Mouse (Mus musculus) hindbrain, embryonic 13.5 days (tissue): ENCODE results near the gene Zfhx3. TPM values are rescaled to one million over a fixed set of nuclear protein-coding genes. Genes with fewer than 3 reads are reported as not detected.

ENCODE experiments used
- ATAC-seq: fragments of 200-750 bp; cut with Nextera tagmentation; 2 replicates; pipeline ENCODE4 v1.8.0; 2017; ENCODE audit warnings: moderate TSS enrichment; ENCODE audit not compliant: low FRiP score
- H3K27ac ChIP-seq: fragments of 300-500 bp; sonication (generic); 2 replicates; pipeline ENCODE4 v1.5.1; 2015; ENCODE audit warnings: inconsistent platforms, mild to moderate bottlenecking, moderate library complexity
- H3K27me3 ChIP-seq: fragments of 300-500 bp; sonication (generic); 2 replicates; pipeline ENCODE4 v1.6.1; 2015; ENCODE audit warnings: mild to moderate bottlenecking, inconsistent platforms
- H3K36me3 ChIP-seq: fragments of 300-500 bp; sonication (generic); 2 replicates; pipeline ENCODE4 v1.6.1; 2015; ENCODE audit warnings: mild to moderate bottlenecking, inconsistent platforms
- H3K4me1 ChIP-seq: fragments of 300-500 bp; sonication (generic); replicated peaks from 2 replicates; pipeline ENCODE4 v1.6.1; 2015; ENCODE audit warnings: inconsistent platforms
- H3K4me2 ChIP-seq: fragments of 300-500 bp; sonication (generic); 2 replicates; pipeline ENCODE4 v1.6.1; 2015; ENCODE audit warnings: inconsistent platforms, mild to moderate bottlenecking, moderate library complexity
- H3K4me3 ChIP-seq: fragments of 300-500 bp; sonication (generic); 2 replicates; pipeline ENCODE4 v1.5.1; 2015; ENCODE audit warnings: mild to moderate bottlenecking, inconsistent platforms
- H3K9ac ChIP-seq: fragments of 300-500 bp; sonication (generic); 2 replicates; pipeline ENCODE4 v1.6.1; 2015; ENCODE audit warnings: mild to moderate bottlenecking, inconsistent platforms
- H3K9me3 ChIP-seq: fragments of 300-500 bp; sonication (generic); 2 replicates; pipeline ENCODE4 v1.6.1; 2016; ENCODE audit warnings: inconsistent platforms
- WGBS: fragments of 180-500 bp; shearing (Covaris S2); methylation state at CpG from one replicate; pipeline ENCODE4 v1.1.7; 2015; 5-methylcytosine and 5-hydroxymethylcytosine counted together
- polyA plus RNA-seq: library from polyadenylated mRNA; unstranded; fragments of >200 nt; fragmentation: Nextera tagmentation; extraction: Ambion mirVana; gene quantifications from 2 replicates; pipeline ENCODE4 v1.2.1, GENCODE M21; 2015

Gene Zfhx3
- polyA plus RNA-seq, 1 experiment from 2014 or later, result 36.9 TPM

DNA sequence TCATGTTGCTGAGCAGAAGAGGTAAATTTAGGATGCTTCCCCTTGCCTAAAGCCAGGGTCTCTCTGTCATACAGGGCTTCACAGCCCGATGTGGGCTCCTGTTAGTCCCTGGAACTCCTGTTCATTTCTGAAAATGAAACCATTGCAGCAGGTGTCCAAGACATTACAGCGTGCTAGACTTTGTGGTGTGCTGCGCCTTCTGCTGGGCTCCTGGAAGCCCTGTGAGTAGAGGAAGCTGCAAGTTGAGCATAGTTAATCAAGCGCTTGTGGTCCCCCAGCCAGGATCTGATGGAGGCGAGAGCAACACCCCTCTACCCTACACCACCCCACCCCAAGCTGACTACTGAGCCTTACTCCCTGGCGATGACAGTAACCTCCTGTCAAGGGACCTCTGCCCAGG, 980.7 kb downstream of the Zfhx3 start:
- Histone ChIP-seq H3K27me3 (no peaks in the 10 kb centered on the region), H3K9ac (no peak overlapping the region), H3K27ac (no peak overlapping the region; the same call in 1 of the 2 replicates), H3K9me3 (no peaks in the 10 kb centered on the region), H3K4me3 (no peak overlapping the region), H3K36me3 (no peaks in the 10 kb centered on the region), H3K4me2 (no peak overlapping the region), H3K4me1 (peaks cover 45% of the 10 kb centered on the region)
- WGBS, result 93% methylated on average over 6 of the region's 6 CpGs
- ATAC-seq, result no peak

DNA sequence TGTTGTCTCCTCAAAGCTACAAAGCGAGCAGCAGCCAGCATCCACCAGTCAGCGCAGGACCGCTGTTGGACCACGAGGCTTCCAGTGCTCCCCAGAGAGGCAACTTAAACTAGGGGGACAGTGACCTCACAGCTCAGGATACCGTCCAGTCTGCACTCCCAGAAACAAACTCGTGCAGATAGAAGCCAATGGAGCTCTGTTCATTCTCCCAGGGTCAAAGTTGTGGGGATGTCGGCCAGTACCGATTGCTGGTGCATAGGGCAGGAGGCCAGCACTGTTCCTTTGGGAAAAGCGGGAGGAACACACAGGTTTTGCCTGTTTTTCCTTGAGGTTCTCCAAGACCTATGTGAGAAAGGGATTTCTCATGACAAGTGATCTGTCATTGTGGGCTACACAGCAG, 982.1 kb downstream of the Zfhx3 start:
- Histone ChIP-seq H3K4me2 (no peak overlapping the region), H3K27me3 (no peaks in the 10 kb centered on the region), H3K9me3 (no peaks in the 10 kb centered on the region), H3K9ac (no peak overlapping the region), H3K36me3 (no peaks in the 10 kb centered on the region), H3K4me3 (no peak overlapping the region), H3K27ac (no peak overlapping the region), H3K4me1 (peaks cover 45% of the 10 kb centered on the region)
- WGBS, result 89% methylated on average over 9 of the region's 9 CpGs
- ATAC-seq, result no peak

DNA sequence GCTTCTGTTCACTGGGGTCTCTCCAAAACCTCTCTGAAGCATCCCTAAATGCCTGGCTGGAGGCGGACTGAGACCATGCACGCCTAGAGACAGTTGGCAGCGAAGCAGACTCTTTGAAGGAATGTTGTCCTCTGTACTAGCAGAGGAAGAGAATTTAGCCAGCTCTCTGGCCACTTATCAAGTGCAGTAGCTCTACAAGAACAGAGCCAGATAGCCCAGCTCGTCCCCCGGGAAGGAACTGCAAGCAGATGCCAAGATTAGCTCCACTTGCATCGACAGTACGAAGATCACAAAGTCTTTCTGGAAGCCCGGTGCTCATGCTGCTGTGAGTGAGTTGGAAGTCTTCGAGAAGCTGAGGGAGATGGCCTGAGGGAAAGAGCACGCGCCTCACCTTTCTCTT, 983.7 kb downstream of the Zfhx3 start:
- no peak overlapping the region for H3K9ac ChIP-seq
- H3K4me1 ChIP-seq, result peaks cover 36% of the 10 kb centered on the region
- no peak overlapping the region for H3K4me3 ChIP-seq
- no peaks in the 10 kb centered on the region for H3K27me3 ChIP-seq
- no peak for ATAC-seq
- H3K9me3 ChIP-seq, result no peaks in the 10 kb centered on the region
- H3K27ac ChIP-seq, result 0 out of 2 replicates have a peak overlapping the region, but pooled peaks have one; percentile 40
- 82% methylated on average over 11 of the region's 11 CpGs for WGBS
- H3K4me2 ChIP-seq, result no peak overlapping the region
- H3K36me3 ChIP-seq, result no peaks in the 10 kb centered on the region

DNA sequence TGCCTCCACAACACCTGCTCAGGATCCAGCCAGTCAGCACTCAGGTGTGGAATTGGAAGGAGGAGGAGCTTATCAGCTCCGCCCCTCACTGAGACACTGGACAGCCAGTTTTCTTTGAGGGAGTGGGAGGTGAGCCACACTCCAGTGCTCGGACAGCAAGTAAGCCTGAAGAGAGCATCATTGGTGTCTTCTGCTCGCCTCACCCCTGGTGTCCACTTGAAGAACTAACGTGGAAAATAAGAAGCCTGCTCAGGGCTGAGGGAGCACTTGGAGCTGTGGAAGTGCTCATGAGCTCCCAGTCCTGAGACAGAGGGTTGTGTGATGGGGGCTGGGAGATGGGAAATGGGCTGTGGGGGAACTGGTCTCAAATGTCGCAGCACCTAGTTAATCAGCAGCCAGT, 988.2 kb downstream of the Zfhx3 start:
- Histone ChIP-seq H3K27ac (no peak overlapping the region), H3K9ac (no peak overlapping the region), H3K4me1 (peaks cover 30% of the 10 kb centered on the region), H3K27me3 (no peaks in the 10 kb centered on the region), H3K36me3 (peaks cover 19% of the 10 kb centered on the region), H3K4me3 (no peak overlapping the region), H3K9me3 (no peaks in the 10 kb centered on the region), H3K4me2 (no peak overlapping the region)
- no peak for ATAC-seq
- WGBS, result 76% methylated on average over 5 of the region's 5 CpGs

DNA sequence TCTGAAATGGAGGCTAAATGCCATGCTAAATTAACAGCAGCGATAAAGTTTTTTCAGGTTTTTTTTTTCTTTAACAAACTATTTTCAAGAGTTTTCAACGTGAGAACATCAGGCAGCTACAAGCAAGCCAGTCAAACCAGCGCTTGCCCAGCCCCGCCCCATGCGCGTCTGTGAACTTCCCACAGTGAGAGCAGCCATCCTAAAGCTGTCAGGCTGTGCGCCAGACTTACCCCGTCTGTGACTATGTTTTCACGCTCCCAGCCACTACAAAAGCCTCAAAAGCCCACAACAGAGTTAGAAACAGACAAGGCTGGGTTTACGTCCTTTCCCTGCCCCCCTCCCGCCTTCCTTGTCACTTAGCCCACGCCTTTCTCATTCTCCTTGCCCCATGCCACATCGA, 989.4 kb downstream of the Zfhx3 start:
- peak overlapping the region; percentile 58; the same call in 1 of the 2 replicates for H3K27ac ChIP-seq
- H3K9me3 ChIP-seq, result no peaks in the 10 kb centered on the region
- H3K4me3 ChIP-seq, result no peak overlapping the region
- H3K36me3 ChIP-seq, result peaks cover 22% of the 10 kb centered on the region
- no peak for ATAC-seq
- 42% methylated on average over 13 of the region's 13 CpGs for WGBS
- H3K9ac ChIP-seq, result no peak overlapping the region
- H3K4me2 ChIP-seq, result no peak overlapping the region
- H3K4me1 ChIP-seq, result peaks cover 42% of the 10 kb centered on the region
- H3K27me3 ChIP-seq, result no peaks in the 10 kb centered on the region

- H3K4me2 ChIP-seq, result no peak overlapping the region
- WGBS, result 88% methylated on average over 9 of the region's 9 CpGs
- H3K4me3 ChIP-seq, result no peak overlapping the region
- H3K27me3 ChIP-seq, result no peaks in the 10 kb centered on the region
- peak overlapping the region; percentile 58 for H3K27ac ChIP-seq
- H3K4me1 ChIP-seq, result peaks cover 50% of the 10 kb centered on the region
- H3K9me3 ChIP-seq, result no peaks in the 10 kb centered on the region
- ATAC-seq, result no peak
- no peak overlapping the region; the same call in 1 of the 2 replicates for H3K9ac ChIP-seq
- H3K36me3 ChIP-seq, result peaks cover 22% of the 10 kb centered on the region
These were observed 990.3 kb downstream of the Zfhx3 start for GRCm38 (mm10) chr8:108932729-108933128.

- H3K9ac ChIP-seq, result no peak overlapping the region
- H3K27me3 ChIP-seq, result no peaks in the 10 kb centered on the region
- peaks cover 39% of the 10 kb centered on the region for H3K36me3 ChIP-seq
- no peaks in the 10 kb centered on the region for H3K9me3 ChIP-seq
- no peak overlapping the region for H3K4me3 ChIP-seq
- no peak for ATAC-seq
- peak overlapping the region; percentile 55 for H3K27ac ChIP-seq
- no peak overlapping the region for H3K4me2 ChIP-seq
- peaks cover 49% of the 10 kb centered on the region for H3K4me1 ChIP-seq
- WGBS, result 77% methylated on average over 18 of the region's 18 CpGs
These were observed 993.6 kb downstream of the Zfhx3 start for GRCm38 (mm10) chr8:108935834-108936694.

DNA sequence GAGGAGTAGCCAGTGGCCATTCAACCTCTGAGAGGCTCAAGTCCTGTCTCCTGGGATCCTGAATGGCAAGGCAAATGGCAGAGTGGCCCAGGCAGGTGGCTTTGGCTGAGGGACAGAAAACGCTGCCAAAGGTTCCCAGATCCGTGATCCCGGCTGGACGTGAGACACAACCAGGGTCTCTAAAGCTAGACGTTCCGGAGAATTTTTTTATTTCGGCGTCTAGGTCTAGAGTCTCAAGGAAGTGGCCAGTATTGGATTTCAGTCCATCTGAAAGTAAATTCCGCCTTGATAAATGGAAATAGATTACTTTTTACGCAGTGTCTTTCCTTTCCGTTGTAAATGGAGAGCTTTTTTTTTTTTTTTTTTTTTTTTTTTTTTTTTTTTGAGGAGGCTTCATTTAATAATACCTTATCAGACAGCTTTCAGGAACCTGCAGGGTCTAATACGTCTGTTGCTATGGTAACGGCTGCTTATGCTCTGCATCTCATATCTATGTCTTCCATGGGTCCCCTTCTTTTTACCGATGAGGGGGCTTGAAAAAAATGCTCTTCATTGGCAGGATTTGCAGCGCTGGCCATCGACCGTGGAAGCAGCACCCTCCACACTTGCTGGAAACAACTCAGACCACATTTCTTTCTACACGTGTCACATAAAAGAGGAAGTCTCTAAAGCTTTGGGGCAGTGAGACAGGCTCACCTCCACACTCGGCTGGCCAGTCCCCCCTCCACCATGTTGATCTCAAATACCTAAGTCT, 994.4 kb downstream of the Zfhx3 start:
- H3K4me3 ChIP-seq, result no peak overlapping the region
- WGBS, result 63% methylated on average over 19 of the region's 19 CpGs
- ATAC-seq, result no peak
- H3K9me3 ChIP-seq, result no peaks in the 10 kb centered on the region
- H3K9ac ChIP-seq, result no peak overlapping the region
- H3K4me2 ChIP-seq, result no peak overlapping the region
- H3K27me3 ChIP-seq, result no peaks in the 10 kb centered on the region
- peak overlapping the region; percentile 81 for H3K27ac ChIP-seq
- peaks cover 51% of the 10 kb centered on the region for H3K4me1 ChIP-seq
- H3K36me3 ChIP-seq, result peaks cover 39% of the 10 kb centered on the region

GRCm38 (mm10) chr8:108937904-108938455, 995.5 kb downstream of the Zfhx3 start:
- WGBS, result 47% methylated on average over 8 of the region's 8 CpGs

DNA sequence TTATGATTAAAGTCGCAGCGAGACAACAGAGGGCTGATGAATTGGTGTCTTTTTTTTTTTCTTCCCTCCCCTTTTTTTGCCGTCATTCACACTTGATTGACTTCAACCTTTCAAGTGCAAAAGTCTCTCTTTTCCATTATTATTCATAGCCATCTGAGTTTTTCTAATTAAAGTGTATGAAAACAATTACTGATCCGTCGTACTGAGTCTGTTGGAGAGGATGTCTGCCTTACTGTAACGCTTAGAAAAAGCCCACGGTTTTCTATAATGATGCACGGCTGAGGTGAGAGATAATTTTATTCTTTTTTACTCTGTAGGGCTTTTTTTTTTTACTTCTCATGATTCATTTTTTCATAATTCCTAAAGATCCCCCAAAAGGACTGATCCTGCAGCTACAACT, 1000.2 kb downstream of the Zfhx3 start:
- Histone ChIP-seq H3K36me3 (peaks cover 42% of the 10 kb centered on the region), H3K4me2 (no peak overlapping the region), H3K9ac (peak overlapping the region; percentile 49; the same call in 1 of the 2 replicates), H3K27me3 (no peaks in the 10 kb centered on the region), H3K4me3 (no peak overlapping the region), H3K27ac (peak overlapping the region; percentile 87), H3K4me1 (peaks cover 47% of the 10 kb centered on the region), H3K9me3 (no peaks in the 10 kb centered on the region)
- no peak for ATAC-seq
- 33% methylated on average over 8 of the region's 8 CpGs for WGBS

More at GRCm38 (mm10) chr8:108937904-108938455, 995.5 kb downstream of the Zfhx3 start:
- peak; percentile 25 for ATAC-seq
- Histone ChIP-seq H3K27me3 (no peaks in the 10 kb centered on the region), H3K4me1 (peaks cover 49% of the 10 kb centered on the region), H3K27ac (peak overlapping the region; percentile 81), H3K36me3 (peaks cover 39% of the 10 kb centered on the region), H3K4me3 (no peak overlapping the region), H3K9ac (no peak overlapping the region), H3K4me2 (no peak overlapping the region), H3K9me3 (no peaks in the 10 kb centered on the region)

DNA sequence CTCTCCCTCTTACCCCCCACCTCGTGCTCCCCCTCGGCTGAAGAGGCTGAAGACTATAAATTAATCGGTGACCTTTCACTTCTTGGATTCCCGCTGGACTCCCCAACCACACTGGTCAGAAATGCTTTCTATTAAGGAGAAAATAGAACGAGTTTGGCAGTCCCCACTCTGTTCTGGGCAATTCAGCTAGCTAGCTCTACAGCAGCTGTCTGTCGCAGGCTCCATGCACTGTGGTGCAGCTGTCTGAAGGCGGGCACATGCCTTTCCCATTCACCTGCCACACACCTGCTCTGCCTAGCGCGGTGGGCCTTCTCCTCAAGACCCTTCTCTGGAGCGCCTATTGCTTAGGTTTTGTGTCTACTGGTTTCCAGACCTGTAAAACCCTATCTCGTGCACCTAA, 1000.7 kb downstream of the Zfhx3 start:
- peaks cover 43% of the 10 kb centered on the region for H3K4me1 ChIP-seq
- peak overlapping the region; percentile 46; the same call in 1 of the 2 replicates for H3K9ac ChIP-seq
- no peak overlapping the region for H3K4me2 ChIP-seq
- H3K4me3 ChIP-seq, result no peak overlapping the region
- ATAC-seq, result no peak
- WGBS, result 63% methylated on average over 11 of the region's 11 CpGs
- H3K36me3 ChIP-seq, result peaks cover 46% of the 10 kb centered on the region
- peak overlapping the region; percentile 87 for H3K27ac ChIP-seq
- no peaks in the 10 kb centered on the region for H3K27me3 ChIP-seq
- 0 out of 2 replicates have a peak, but pooled peaks cover under 1% of the 10 kb centered on the region for H3K9me3 ChIP-seq

DNA sequence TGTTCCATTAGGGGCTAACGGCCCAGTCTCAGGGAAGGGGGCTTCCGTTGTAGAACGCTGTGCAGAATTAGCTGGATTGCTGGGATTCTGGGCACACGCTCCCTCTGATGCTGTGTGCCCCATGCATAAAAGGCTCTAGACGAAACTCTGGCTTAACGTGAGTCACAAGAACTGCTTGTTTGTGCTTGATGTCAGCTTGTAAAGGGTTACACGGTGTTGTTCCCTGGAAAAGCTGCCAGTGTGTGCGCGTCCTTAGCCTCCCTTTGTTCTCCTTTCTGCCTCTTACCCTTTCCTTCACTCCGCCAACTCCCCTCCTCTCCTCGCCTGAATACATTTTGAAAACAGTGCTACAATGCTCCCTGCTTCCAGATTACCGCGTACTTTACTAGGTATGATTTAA, 1001.9 kb downstream of the Zfhx3 start:
- no peaks in the 10 kb centered on the region for H3K27me3 ChIP-seq
- 33% methylated on average over 13 of the region's 13 CpGs for WGBS
- H3K4me3 ChIP-seq, result no peak overlapping the region
- peaks cover 51% of the 10 kb centered on the region for H3K36me3 ChIP-seq
- H3K4me2 ChIP-seq, result no peak overlapping the region
- peaks cover 12% of the 10 kb centered on the region; the same call in 1 of the 2 replicates for H3K9me3 ChIP-seq
- peak overlapping the region; percentile 44; the same call in 1 of the 2 replicates for H3K9ac ChIP-seq
- H3K4me1 ChIP-seq, result peaks cover 38% of the 10 kb centered on the region
- ATAC-seq, result no peak
- peak overlapping the region; percentile 87 for H3K27ac ChIP-seq
